ENCODE assay signal across 8 mouse cellular contexts in the genomic region with DNA sequence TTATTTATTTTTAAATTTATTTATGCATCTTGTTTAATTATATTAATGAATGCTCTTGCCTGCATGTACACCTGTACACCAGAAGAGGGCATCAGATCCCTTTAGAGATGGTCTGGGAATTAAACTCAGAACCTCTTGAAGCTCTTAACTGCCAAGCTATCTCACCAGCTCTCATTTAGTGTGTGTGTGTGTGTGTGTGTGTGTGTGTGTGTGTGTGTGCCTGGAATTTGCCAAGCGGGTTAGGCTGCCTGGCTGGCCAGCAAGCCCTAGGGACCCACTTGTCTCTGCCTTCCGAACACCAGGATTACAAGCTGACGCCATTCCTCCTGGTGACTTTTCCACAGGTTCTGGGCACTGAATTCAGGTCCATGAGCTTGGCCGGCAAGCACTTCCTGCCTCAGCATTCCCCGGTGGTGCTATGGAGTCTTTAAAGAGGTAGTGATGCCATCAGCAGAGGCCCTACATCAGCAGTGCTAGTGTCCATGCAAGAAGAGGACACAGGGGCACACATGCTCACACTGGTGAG. TPM values are rescaled to one million over a fixed set of nuclear protein-coding genes. Genes with fewer than 3 reads are reported as not detected.
DNase-seq lines count a peak whose midpoint lies in the region; ATAC-seq and TF ChIP-seq lines count a peak whose summit lies in the region.

No protein-coding gene starts in this region.

- WGBS in forebrain, embryonic 14.5 days: 53% methylated on average over 5 of the region's 5 CpGs
- 32% methylated on average over 5 of the region's 5 CpGs for WGBS in kidney, embryonic 14.5 days

- peak overlapping the region; percentile 46; the same call in 1 of the 2 replicates for H3K9ac ChIP-seq in ES-Bruce4 (ENCODE audit: low read depth, poor library complexity, severe bottlenecking)
- H3K9ac ChIP-seq in forebrain, embryonic 14.5 days (ENCODE audit: low read length): no peak overlapping the region
- H3K9ac ChIP-seq in kidney, embryonic 14.5 days (ENCODE audit: low read depth, low read length): no peak overlapping the region

- peaks cover 2% of the 10 kb centered on the region; the same call in 1 of the 2 replicates for H3K9me3 ChIP-seq in ES-Bruce4 (replicated peaks; ENCODE audit: control insufficient read depth, insufficient read depth, low read length, poor library complexity, severe bottlenecking)
- H3K9me3 ChIP-seq in forebrain, embryonic 14.5 days (replicated peaks; ENCODE audit: control insufficient read depth, low read length): no peaks in the 10 kb centered on the region
- no peaks in the 10 kb centered on the region for H3K9me3 ChIP-seq in kidney, embryonic 14.5 days (ENCODE audit: control insufficient read depth, low read length)

- no peak for TF ChIP-seq EP300 in ES-Bruce4 (IDR thresholded peaks at IDR 0.05; ENCODE audit: insufficient read depth, low read depth, low read length)

- peak; percentile 53 for DNase-seq in adipocyte (ENCODE audit: low spot score)
- DNase-seq in forebrain, embryonic 14.5 days (ENCODE audit: low spot score): peak; percentile 79
- no peak for DNase-seq in thymus, postnatal 25 days
- no peak for DNase-seq in gastrocnemius, adult 18-20 months (ENCODE audit: low spot score)
- no peak for DNase-seq in spleen, postnatal 36 days (ENCODE audit: low spot score in 2 of 2)

- peak; percentile 78 for ATAC-seq in forebrain, embryonic 14.5 days
- ATAC-seq in kidney, embryonic 14.5 days (ENCODE audit: low FRiP score, low TSS enrichment): peak; percentile 72; the same call in 1 of the 2 replicates
- peak; percentile 52; the same call in 1 of the 2 replicates for ATAC-seq in megakaryocyte, adult 5-6 weeks (ENCODE audit: poor library complexity, severe bottlenecking)

- H3K27me3 ChIP-seq in ES-Bruce4 (ENCODE audit: control insufficient read depth, insufficient read depth, low read length, poor library complexity, severe bottlenecking): no peaks in the 10 kb centered on the region
- H3K27me3 ChIP-seq in forebrain, embryonic 14.5 days (replicated peaks; ENCODE audit: control insufficient read depth, insufficient read depth, low read length): no peaks in the 10 kb centered on the region
- H3K27me3 ChIP-seq in kidney, embryonic 14.5 days (ENCODE audit: control insufficient read depth, insufficient read depth, low read length): no peaks in the 10 kb centered on the region

- H3K4me1 ChIP-seq in ES-Bruce4 (ENCODE audit: control insufficient read depth, insufficient read depth, low read length): no peaks in the 10 kb centered on the region
- H3K4me1 ChIP-seq in forebrain, embryonic 14.5 days (ENCODE audit: control insufficient read depth, insufficient read depth, low read length): 0 out of 2 replicates have a peak, but pooled peaks cover 3% of the 10 kb centered on the region
- no peaks in the 10 kb centered on the region for H3K4me1 ChIP-seq in kidney, embryonic 14.5 days (ENCODE audit: control insufficient read depth, insufficient read depth, low read length)

- peak overlapping the region; percentile 70 for H3K4me2 ChIP-seq in forebrain, embryonic 14.5 days (ENCODE audit: low read length)
- H3K4me2 ChIP-seq in kidney, embryonic 14.5 days (replicated peaks; ENCODE audit: low read depth, low read length): peak overlapping the region; percentile 70

- H3K36me3 ChIP-seq in ES-Bruce4 (ENCODE audit: control insufficient read depth, insufficient read depth, low read length, poor library complexity, severe bottlenecking): no peaks in the 10 kb centered on the region
- no peaks in the 10 kb centered on the region for H3K36me3 ChIP-seq in forebrain, embryonic 14.5 days (ENCODE audit: control insufficient read depth, insufficient read depth, low read length)
- H3K36me3 ChIP-seq in kidney, embryonic 14.5 days (ENCODE audit: control insufficient read depth, insufficient read depth, low read length): no peaks in the 10 kb centered on the region

- peak; percentile 3 for TF ChIP-seq CTCF in ES-Bruce4 (IDR thresholded peaks at IDR 0.05; ENCODE audit: low read depth, low read length)

- H3K27ac ChIP-seq in ES-Bruce4 (ENCODE audit: insufficient read depth, low read length): no peak overlapping the region
- no peak overlapping the region for H3K27ac ChIP-seq in forebrain, embryonic 14.5 days (ENCODE audit: low read depth, low read length)
- no peak overlapping the region for H3K27ac ChIP-seq in kidney, embryonic 14.5 days (ENCODE audit: low read depth, low read length)

- H3K4me3 ChIP-seq in ES-Bruce4 (ENCODE audit: low read depth, low read length): no peak overlapping the region
- peak overlapping the region; percentile 36; the same call in 1 of the 2 replicates for H3K4me3 ChIP-seq in forebrain, embryonic 14.5 days (ENCODE audit: low read depth, low read length)
- H3K4me3 ChIP-seq in kidney, embryonic 14.5 days (ENCODE audit: low read length): peak overlapping the region; percentile 36

- no peak for TF ChIP-seq POLR2A in ES-Bruce4 (IDR thresholded peaks at IDR 0.05; ENCODE audit: insufficient read depth, low read length)

RNA-seq across cellular contexts. Expression of a gene that starts 8.4 kb away (rescaled TPM):
- polyA plus RNA-seq in ES-Bruce4 (2011; ENCODE audit: insufficient read depth, insufficient read length, low read depth, missing spikeins): 25.1 and 28.9 TPM in 2 replicates
- polyA plus RNA-seq in forebrain, embryonic 14.5 days (2014; fragmentation: Nextera tagmentation; extraction: Ambion mirVana): 58.6 and 72.4 TPM in 2 replicates
- polyA plus RNA-seq in kidney, embryonic 14.5 days (2014; fragmentation: Nextera tagmentation; extraction: Ambion mirVana): 33.4 and 41.8 TPM in 2 replicates
- 52.9 and 53.8 TPM in 2 replicates for total RNA-seq in megakaryocyte, adult 5-6 weeks (2015)
- total RNA-seq in megakaryocyte, adult 5-6 weeks (2017): 36.7 and 38.7 TPM in 2 replicates
- total RNA-seq in gastrocnemius, adult 18-20 months (2021): 1 to 10 TPM; 5.9 to 7.9 TPM

RNA-seq across cellular contexts. Expression of a gene that starts 20.7 kb away (rescaled TPM):
- 166 and 181 TPM in 2 replicates for polyA plus RNA-seq in ES-Bruce4 (2011; ENCODE audit: insufficient read depth, insufficient read length, low read depth, missing spikeins)
- 66.7 and 83.1 TPM in 2 replicates for polyA plus RNA-seq in forebrain, embryonic 14.5 days (2014; fragmentation: Nextera tagmentation; extraction: Ambion mirVana)
- 55.5 and 103 TPM in 2 replicates for polyA plus RNA-seq in kidney, embryonic 14.5 days (2014; fragmentation: Nextera tagmentation; extraction: Ambion mirVana)
- 68.3 and 78.2 TPM in 2 replicates for total RNA-seq in megakaryocyte, adult 5-6 weeks (2015)
- total RNA-seq in megakaryocyte, adult 5-6 weeks (2017): 44.4 and 46.5 TPM in 2 replicates
- 10 to 100 TPM; 30.8 to 34.4 TPM for total RNA-seq in gastrocnemius, adult 18-20 months (2021)

RNA-seq across cellular contexts. Expression of a gene that starts 35.7 kb away (rescaled TPM):
- polyA plus RNA-seq in ES-Bruce4 (2011; ENCODE audit: insufficient read depth, insufficient read length, low read depth, missing spikeins): 0.25 and 0.30 TPM in 2 replicates
- 5.3 and 6.5 TPM in 2 replicates for polyA plus RNA-seq in forebrain, embryonic 14.5 days (2014; fragmentation: Nextera tagmentation; extraction: Ambion mirVana)
- 4.1 and 6.0 TPM in 2 replicates for polyA plus RNA-seq in kidney, embryonic 14.5 days (2014; fragmentation: Nextera tagmentation; extraction: Ambion mirVana)
- 0.07 and 0.09 TPM in 2 replicates for total RNA-seq in megakaryocyte, adult 5-6 weeks (2015)
- 0.11 and 0.12 TPM in 2 replicates for total RNA-seq in megakaryocyte, adult 5-6 weeks (2017)
- under 1 TPM; 0.26 to 0.78 TPM for total RNA-seq in gastrocnemius, adult 18-20 months (2021)

Comparison
In these comparisons a context has a peak if more than half of its experiments do, and no peak if none do; other contexts are left out.
1. DNase-seq: peak in adipocyte (single experiment) and forebrain, embryonic 14.5 days (single experiment); none in thymus, postnatal 25 days (single experiment), gastrocnemius, adult 18-20 months (single experiment) and spleen, postnatal 36 days (0 of 2).
2. Peak in every context shown above with its lines, with median percentiles within 50 percentile points of each other: ATAC-seq.